Mouse (Mus musculus) regulatory T cell (primary cell): Measurements from ENCODE around the gene Pde1b.

Experiments
- in situ Hi-C: fragments of 300-600 bp; cut with MboI, MseI; formaldehyde crosslinking; loops from one replicate; pipeline ENCODE4 v1.15.1; 2025; ENCODE audit warnings: high pct_unique_total_duplicates

The Pde1b gene

GRCm38 (mm10) chr15:103502435-103503250 is at the start of gene Pde1b:
Pde1b (plus strand) TSS chr15:103503034.
- in situ Hi-C loops: no loop called here

GRCm38 (mm10) chr15:103453551-103454218 is 49.1 kb upstream of the Pde1b start, which contains the start of gene Nckap1l:
Nckap1l (plus strand) TSS chr15:103453794.
- in situ Hi-C loops: loop anchor here (10.0 kb wide), 2 partner anchors 89 to 1109 kb away; partner anchors contain the start of gene Itga5

DNA sequence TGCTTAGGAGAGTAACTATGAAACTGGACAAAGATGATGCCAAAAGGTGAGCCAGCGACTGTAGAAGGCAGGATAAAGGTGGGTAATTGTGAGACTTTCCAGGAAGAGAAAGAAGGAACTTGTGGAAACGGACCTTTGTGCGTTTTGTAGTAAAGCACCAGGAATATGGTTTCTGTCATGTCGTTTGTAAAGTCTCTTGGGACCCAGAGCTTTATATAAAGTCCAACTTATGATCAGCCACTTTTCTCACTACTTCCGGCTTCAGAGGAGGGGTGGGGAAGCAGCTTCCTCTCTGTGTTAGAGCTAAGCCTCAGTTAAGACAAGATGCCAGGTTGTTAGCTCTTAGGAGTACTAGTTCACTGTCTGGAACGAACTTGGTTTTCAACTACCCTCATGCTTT is 48.4 kb upstream of the Pde1b start:
- in situ Hi-C loops: loop anchor here (10.0 kb wide), 2 partner anchors 90 to 1110 kb away; partner anchors contain the start of gene Itga5

- in situ Hi-C loops: no loop called here
These were observed 40.1 kb upstream of the Pde1b start for GRCm38 (mm10) chr15:103462539-103463261.

DNA sequence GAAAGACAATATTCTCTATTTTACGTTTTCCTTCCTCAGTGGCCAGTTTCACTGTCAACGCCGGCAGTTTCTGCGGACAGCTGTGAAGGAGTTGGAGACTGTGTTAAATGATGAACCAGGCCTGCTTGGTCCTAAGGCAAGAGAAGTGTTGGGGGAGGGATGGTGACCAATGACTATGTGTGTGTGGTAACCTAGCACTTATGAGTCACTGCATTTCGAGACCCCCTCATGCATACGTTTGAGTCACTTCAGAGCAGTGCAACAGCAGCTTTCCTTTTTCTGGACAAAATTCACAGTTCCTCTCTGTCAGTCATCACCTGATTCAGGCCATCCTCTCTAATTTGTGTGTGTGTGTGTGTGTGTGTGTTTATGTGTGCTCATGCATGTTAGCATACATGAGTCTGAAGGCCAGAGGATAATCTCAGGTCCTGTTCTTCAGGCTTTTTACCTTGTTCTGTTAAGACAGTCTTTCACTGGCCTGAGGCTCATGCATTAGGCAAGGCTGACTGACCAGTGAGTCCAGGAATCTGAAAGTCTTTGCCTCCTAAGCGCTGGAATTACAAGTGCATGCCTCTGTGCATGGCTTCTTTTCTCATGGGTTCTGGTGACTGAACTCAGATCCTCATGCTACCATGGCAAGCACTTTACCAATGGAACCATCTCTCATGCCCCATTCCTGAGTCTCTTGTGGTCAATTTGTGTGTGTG is 31.2 kb upstream of the Pde1b start:
- in situ Hi-C loops: no loop called here

GRCm38 (mm10) chr15:103472265-103472664 is 30.6 kb upstream of the Pde1b start:
- in situ Hi-C loops: no loop called here

DNA sequence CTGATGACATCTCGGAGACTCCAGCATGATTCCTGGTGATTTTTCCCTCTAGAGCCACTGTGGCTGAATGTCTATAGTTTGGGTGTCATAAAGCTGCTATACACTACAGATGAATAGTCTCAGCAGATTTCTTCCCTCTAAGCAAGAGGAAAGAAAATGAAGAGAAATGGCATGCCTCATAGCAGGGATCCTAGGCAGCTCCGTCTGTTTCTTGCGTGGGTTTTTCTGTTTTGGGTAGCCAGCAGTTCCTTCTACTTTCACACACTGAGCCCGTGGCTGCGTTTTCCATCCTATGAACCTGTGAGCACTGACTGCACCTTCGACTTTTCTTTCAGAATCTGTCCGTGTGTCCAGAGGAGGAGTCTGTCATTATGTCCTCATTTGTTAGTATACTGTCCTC is 29.7 kb upstream of the Pde1b start:
- in situ Hi-C loops: no loop called here

DNA sequence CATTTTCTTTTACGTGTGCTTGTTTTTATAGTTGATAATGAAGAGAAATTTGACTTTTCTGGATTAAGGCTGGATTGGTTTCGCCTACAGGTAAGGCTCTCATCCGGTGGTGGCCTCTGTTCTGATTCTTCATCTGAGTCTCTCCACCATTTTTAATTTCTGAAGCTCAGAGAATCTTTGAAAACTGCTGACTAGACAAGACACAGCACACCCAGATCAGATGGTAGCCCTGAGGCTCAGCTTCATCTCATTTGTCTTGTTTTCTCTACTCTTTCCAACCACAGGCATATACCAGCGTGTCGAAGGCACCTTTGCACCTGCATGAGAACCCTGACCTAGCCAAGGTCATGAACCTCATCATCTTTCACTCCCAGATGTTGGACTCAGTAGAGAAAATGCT is 29.1 kb upstream of the Pde1b start:
- in situ Hi-C loops: no loop called here

- in situ Hi-C loops: no loop called here
These were observed 23.7 kb upstream of the Pde1b start for GRCm38 (mm10) chr15:103479080-103479606.

DNA sequence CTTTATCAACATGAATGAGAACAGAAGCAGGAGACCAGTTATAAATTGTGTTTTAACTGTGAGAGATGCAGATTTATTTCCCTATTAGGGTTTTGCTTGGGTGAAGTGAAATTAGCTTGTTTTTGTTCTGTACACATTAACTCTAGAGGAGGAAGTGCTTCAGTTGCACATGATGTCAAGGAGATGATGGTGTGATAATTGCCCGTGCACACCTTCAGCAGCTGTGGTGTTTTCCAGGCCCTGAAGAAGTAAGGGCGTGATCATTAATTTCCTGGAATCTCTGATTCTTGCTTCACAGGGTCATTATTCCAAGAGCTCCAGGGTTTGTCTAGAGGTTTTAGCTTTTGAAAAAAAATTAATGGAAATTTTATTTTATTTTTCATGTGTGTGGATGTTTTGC is 22.7 kb upstream of the Pde1b start:
- in situ Hi-C loops: no loop called here

DNA sequence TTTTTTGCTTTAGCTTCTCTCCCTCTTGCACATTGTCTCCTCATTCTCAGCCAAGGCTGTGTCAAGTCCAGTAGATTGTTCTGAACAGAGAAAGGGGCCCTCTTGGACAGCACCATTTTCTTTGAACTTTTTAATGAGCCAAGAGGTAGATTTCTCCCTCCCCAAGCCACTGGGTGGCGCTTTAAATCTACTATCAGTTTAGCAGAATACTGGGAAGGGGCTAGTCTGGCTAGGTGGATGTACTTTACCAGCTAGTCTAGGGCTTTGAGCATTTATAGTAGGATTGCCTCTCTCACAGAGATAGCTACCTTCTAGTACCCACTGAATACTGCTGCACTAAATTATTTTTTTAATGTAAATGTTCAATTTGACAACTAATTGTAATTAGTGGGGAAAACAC is 20.3 kb upstream of the Pde1b start:
- in situ Hi-C loops: no loop called here

DNA sequence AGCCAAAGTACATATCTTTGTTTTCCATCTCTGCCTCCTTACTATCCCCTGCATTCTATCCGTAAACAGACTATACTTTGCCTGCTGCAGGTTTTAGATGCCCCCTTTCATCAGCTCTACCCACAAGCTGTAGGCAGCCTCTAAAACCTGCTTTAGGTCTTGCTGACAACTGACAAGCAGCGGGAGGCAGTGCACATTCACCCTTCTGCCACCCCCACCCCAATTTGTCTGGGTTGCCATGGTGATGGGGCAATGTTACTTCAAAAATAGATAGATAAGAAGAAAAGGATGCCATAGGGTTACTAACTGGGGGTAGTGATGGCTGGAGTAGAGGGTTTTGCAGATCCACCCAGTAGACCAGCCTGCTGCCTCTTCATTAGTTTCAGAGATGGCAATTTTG is 18.3 kb upstream of the Pde1b start:
- in situ Hi-C loops: no loop called here

GRCm38 (mm10) chr15:103485106-103485505 is 17.7 kb upstream of the Pde1b start:
- in situ Hi-C loops: no loop called here

- in situ Hi-C loops: no loop called here
These were observed 16.2 kb upstream of the Pde1b start for GRCm38 (mm10) chr15:103486658-103487057.

GRCm38 (mm10) chr15:103488336-103488735 is 14.5 kb upstream of the Pde1b start:
- in situ Hi-C loops: no loop called here

DNA sequence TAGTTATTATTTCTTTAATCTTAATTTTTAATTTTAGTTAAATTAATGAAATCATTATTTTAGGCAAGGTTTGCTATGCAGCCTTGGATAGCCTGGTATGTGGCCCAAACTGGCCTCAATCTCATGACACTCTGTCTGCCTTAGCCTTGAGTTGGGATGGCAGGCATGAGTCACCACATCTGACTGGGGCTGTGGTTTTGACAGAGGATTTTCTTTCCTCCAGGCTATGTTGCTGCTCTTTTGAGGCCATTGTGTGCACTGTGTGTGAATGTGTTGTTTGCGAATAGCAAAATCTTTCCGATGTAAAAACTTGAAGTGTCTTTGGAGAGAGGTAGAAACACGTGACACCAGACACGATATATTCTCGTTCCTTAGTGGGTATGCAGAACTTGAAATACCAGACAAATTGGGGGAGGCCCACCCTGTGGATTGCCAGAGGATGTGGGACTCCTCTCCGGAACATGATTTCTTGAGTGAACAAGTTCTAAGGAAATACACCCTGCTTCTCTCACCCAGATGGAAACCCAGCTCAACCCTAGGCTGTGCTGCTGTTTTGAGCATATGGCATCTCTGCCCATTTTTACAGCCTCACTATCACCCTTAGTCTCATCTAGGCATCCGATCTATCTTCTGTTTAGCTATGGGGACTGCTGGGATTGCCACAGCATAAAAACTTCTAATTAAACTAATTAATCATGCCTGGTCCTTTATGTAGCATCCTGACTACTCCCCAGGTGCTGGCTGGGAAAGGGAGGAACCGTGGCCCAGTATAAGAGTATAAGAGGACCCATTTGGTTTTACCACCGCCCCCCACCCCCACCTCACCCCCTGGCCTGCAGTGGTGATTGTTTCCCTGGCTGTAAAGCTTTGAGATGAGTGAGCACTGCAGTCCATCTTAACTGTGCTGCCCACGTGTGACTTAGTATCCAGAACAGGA is 6.4 kb upstream of the Pde1b start:
- in situ Hi-C loops: no loop called here

DNA sequence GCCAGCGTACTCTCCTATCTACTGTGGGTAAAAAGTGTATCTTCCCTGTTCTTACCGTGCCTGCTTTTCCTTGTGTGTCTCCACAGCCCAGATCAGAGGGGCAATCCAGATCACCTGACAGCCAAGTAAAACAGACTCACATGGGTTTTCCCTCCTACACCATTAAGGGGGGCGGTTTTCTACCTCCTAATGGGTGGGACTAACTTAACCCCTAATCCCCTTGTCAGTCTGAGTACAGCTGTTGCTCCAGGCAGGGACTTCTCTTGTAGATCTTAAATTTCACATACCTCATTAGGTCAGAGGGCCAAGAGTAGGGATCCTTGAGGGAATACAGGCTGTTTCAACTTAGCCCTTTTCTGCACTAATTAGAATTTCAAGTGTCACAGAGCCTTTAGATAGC is 4.7 kb upstream of the Pde1b start:
- in situ Hi-C loops: no loop called here

GRCm38 (mm10) chr15:103500723-103501122 is 2.1 kb upstream of the Pde1b start:
- in situ Hi-C loops: no loop called here

DNA sequence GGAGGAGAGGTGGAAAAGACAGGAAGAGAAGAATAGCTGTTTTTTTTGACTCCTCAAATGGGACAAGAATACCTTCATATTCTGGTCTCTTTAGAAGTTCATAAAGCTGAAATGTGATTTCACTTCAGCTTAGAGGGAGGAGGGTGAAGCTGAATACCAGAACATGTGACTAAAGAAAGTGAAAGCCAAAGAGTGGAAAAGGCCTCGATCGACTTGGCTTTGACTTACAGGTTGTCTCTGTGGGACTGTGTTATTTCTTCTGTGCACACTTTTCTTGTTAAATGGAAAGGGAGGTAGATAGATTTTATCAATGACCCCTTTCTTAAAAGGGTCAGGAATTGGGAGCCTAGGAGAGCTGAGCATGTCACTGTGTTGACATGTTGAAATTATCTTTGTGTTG is 1.6 kb upstream of the Pde1b start:
- in situ Hi-C loops: no loop called here

DNA sequence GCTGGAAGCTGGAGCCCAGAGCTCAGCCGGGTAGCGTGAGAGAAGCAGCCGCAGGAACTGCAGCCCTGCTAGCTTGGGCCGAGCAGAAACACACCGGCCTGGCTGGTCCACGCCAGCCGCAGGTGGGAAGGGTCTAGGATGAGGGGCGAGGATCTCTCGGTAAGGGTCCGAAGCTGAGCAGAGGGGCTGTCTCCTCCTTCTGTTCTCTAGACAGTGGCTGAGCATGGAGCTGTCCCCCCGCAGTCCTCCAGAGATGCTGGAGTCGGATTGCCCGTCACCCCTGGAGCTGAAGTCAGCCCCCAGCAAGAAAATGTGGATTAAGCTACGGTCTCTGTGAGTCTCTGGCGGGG is 392 bp downstream of the Pde1b start:
- in situ Hi-C loops: no loop called here
